Mouse (Mus musculus) monocyte, adult 5-6 weeks (primary cell): ENCODE results near the gene Enox1. TPM values are rescaled to one million over a fixed set of nuclear protein-coding genes. Genes with fewer than 3 reads are reported as not detected.
"Not testable (repeated sequence)": the region's sequence is repeated elsewhere in the genome, so short reads cannot be mapped to it uniquely, and the experiment has no call there.

ENCODE experiments used
- ATAC-seq: fragments of 153-309, 156-312 bp; replicated peaks from 2 replicates; pipeline ENCODE4 v1.8.0; 2017; ENCODE audit warnings: mild to moderate bottlenecking; ENCODE audit not compliant: low TSS enrichment, insufficient number of reproducible peaks, severe bottlenecking, poor library complexity, low FRiP score
- total RNA-seq: library from RNA; stranded (forward); fragments of 200-1000, 200-491, 200-594 nt; gene quantifications from 3 replicates; pipeline ENCODE4 v1.2.3, GENCODE M21; 2017

Enox1 gene
- total RNA-seq, 1 experiment from 2014 or later, result not detected

- ATAC-seq, result peak; percentile 85
These were observed 367.7 kb downstream of the Enox1 start for GRCm38 (mm10) chr14:77524303-77524702.

- peak; percentile 77 for ATAC-seq
These were observed 369.7 kb downstream of the Enox1 start for GRCm38 (mm10) chr14:77526262-77526661.

GRCm38 (mm10) chr14:77529201-77529600 lies 372.6 kb downstream of the Enox1 start:
- no peak for ATAC-seq

GRCm38 (mm10) chr14:77529621-77530020 lies 373.1 kb downstream of the Enox1 start:
- ATAC-seq, result no peak

- ATAC-seq, result peak; percentile 28; the same call in 1 of the 2 replicates
These were observed 377.1 kb downstream of the Enox1 start for GRCm38 (mm10) chr14:77533638-77534037.

GRCm38 (mm10) chr14:77534120-77534519 lies 377.6 kb downstream of the Enox1 start:
- no peak for ATAC-seq

GRCm38 (mm10) chr14:77536592-77536991 lies 380.0 kb downstream of the Enox1 start:
- no peak for ATAC-seq

GRCm38 (mm10) chr14:77539563-77539962 lies 383.0 kb downstream of the Enox1 start:
- not testable (repeated sequence) for ATAC-seq

GRCm38 (mm10) chr14:77541925-77542324 lies 385.4 kb downstream of the Enox1 start:
- no peak for ATAC-seq

- peak; percentile 83 for ATAC-seq
These were observed 390.1 kb downstream of the Enox1 start for GRCm38 (mm10) chr14:77546531-77547274.

- ATAC-seq, result no peak
These were observed 390.8 kb downstream of the Enox1 start for GRCm38 (mm10) chr14:77547351-77547750.

- ATAC-seq, result no peak
These were observed 392.4 kb downstream of the Enox1 start for GRCm38 (mm10) chr14:77548963-77549362.

GRCm38 (mm10) chr14:77557446-77558070 lies 401.0 kb downstream of the Enox1 start:
- no peak for ATAC-seq

- no peak for ATAC-seq
These were observed 402.3 kb downstream of the Enox1 start for GRCm38 (mm10) chr14:77558910-77559309.

- ATAC-seq, result no peak
These were observed 403.2 kb downstream of the Enox1 start for GRCm38 (mm10) chr14:77559792-77560191.

- ATAC-seq, result no peak
These were observed 405.4 kb downstream of the Enox1 start for GRCm38 (mm10) chr14:77561808-77562583.

GRCm38 (mm10) chr14:77563922-77564321 lies 407.4 kb downstream of the Enox1 start:
- no peak for ATAC-seq

GRCm38 (mm10) chr14:77567120-77567519 lies 410.6 kb downstream of the Enox1 start:
- no peak for ATAC-seq

GRCm38 (mm10) chr14:77574436-77574835 lies 417.9 kb downstream of the Enox1 start:
- no peak for ATAC-seq
